Mouse (Mus musculus): Measurements from ENCODE around the gene Dgkh.

DNA sequence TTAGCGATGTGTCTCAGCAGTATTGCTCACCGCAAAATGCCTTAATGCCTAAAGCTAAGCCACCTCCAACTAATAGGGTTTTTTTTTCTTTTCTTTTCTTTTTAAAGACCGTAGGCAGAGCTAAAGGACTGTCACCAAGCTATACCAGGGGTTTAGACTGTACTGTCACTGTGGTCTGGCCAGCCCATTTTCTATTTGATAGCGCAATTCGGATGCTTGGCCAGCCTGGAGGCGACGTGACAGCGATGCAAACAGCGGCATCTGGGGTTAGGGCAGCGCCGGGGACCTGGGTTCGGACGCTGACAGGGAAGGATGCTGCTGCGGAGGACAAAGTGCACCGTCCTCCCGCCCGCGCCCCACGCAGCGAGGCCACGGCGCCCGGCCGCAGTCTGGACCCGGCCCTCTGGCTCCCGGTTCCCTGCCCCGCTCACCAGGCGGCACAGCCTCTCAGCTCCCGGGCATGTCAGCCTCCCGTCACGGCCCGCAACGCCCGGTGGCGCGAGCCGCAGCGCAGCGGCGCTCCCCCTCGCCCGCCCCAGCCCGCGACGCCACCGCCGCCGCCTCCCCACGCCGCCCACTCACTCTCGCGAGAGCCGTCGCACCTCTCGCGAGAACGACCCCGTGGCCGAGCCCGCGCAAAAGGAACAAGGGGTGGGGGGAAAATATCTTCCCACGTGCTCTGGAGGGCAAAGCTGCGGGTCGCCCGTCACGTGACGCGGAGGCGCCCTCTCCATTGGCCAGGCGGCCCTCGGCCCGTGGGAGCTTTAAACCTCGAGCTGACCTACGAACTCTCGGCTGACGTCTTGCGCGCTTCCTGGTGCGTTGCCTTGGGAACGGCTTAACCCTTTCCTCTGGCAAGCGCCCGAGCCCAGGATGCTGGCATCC is 196.1 kb downstream of the Dgkh start, which contains the start of gene Akap11:
- no peak for TF ChIP-seq ZNF384 (IDR thresholded peaks at IDR 0.05; ENCODE audit: low read depth, low read length)
- TF ChIP-seq MAFK (IDR thresholded peaks at IDR 0.05; ENCODE audit: insufficient read depth, low read depth, low read length), result no peak
- peak; percentile 98 for TF ChIP-seq CHD2 (IDR thresholded peaks at IDR 0.05; ENCODE audit: low read depth, low read length)
- TF ChIP-seq HCFC1 (IDR thresholded peaks at IDR 0.05; ENCODE audit: borderline replicate concordance, insufficient read depth, low read length), result peak; percentile 17; the same call in 1 of the 2 replicates
- TF ChIP-seq ZC3H11A (IDR thresholded peaks at IDR 0.05; ENCODE audit: borderline replicate concordance, low read depth, low read length), result no peak

Measured in ES-E14 (cell line).